Comparison of ENCODE assay signal across 10 mouse cellular contexts in genomic region chr11:33202296-33202695, GRCm38 (mm10). TPM values are rescaled to one million over a fixed set of nuclear protein-coding genes. Genes with fewer than 3 reads are reported as not detected.
DNase-seq lines count a peak whose midpoint lies in the region; ATAC-seq and TF ChIP-seq lines count a peak whose summit lies in the region.
"Had no signal": no experiment of that assay in that cellular context is flagged by ENCODE, and none has a peak within 500 bp of the region (broad histone marks: within the 10 kb centered on the region; RNA-seq: fewer than 3 reads in every experiment).

No protein-coding gene starts in this region.

- ATAC-seq in heart, embryonic 15.5 days (replicated peaks; ENCODE audit: insufficient number of reproducible peaks, insufficient read depth, low FRiP score, low read depth), result no peak
- ATAC-seq in intestine, postnatal 0 days, result no peak

- H3K9ac ChIP-seq in heart, embryonic 15.5 days, result no peak overlapping the region
- H3K9ac ChIP-seq in ES-E14 (ENCODE audit: insufficient read depth, low read depth, low read length, poor library complexity, severe bottlenecking), result no peak overlapping the region
- H3K9ac ChIP-seq in intestine, postnatal 0 days (ENCODE audit: low read depth, low read length), result no peak overlapping the region

- 0 out of 2 replicates have a peak overlapping the region, but pooled peaks have one; percentile 48 for H3K4me2 ChIP-seq in heart, embryonic 15.5 days
- H3K4me2 ChIP-seq in intestine, postnatal 0 days (replicated peaks; ENCODE audit: low read depth), result 0 out of 2 replicates have a peak overlapping the region, but pooled peaks have one; percentile 54

- no peak overlapping the region for H3K27ac ChIP-seq in heart, embryonic 15.5 days
- no peak overlapping the region for H3K27ac ChIP-seq in ES-E14 (ENCODE audit: insufficient read depth, low read depth, low read length, poor library complexity, severe bottlenecking)
- no peak overlapping the region for H3K27ac ChIP-seq in intestine, postnatal 0 days (ENCODE audit: low read depth, low read length)

- DNase-seq in heart, adult 9 months (ENCODE audit: low spot score in 2 of 2), result no peak
- no peak for DNase-seq in ES-E14 (ENCODE audit: low read depth, low spot score)
- DNase-seq in cerebellum, postnatal 36 days, result peak; percentile 69 to 77
- no peak for DNase-seq in frontal cortex, adult 2 months (ENCODE audit: extremely low spot score in 1 of 2, low spot score in 1 of 2)
- no peak for DNase-seq in ovary, postnatal 36 days (ENCODE audit: low spot score)
- DNase-seq in MN1 (ENCODE audit: low spot score), result no peak

- no peaks in the 10 kb centered on the region for H3K9me3 ChIP-seq in heart, embryonic 15.5 days (replicated peaks)
- H3K9me3 ChIP-seq in ES-E14 (ENCODE audit: control insufficient read depth, insufficient read depth, low read depth, low read length), result no peaks in the 10 kb centered on the region
- no peaks in the 10 kb centered on the region for H3K9me3 ChIP-seq in intestine, postnatal 0 days (ENCODE audit: control insufficient read depth)

- no peaks in the 10 kb centered on the region for H3K36me3 ChIP-seq in heart, embryonic 15.5 days
- no peaks in the 10 kb centered on the region for H3K36me3 ChIP-seq in ES-E14 (ENCODE audit: control insufficient read depth, insufficient read depth, low read length, poor library complexity, severe bottlenecking)
- no peaks in the 10 kb centered on the region; the same call in 1 of the 2 replicates for H3K36me3 ChIP-seq in intestine, postnatal 0 days (ENCODE audit: control insufficient read depth, insufficient read depth)

- H3K27me3 ChIP-seq in heart, embryonic 15.5 days, result peaks cover 99% of the 10 kb centered on the region
- peaks cover 97% of the 10 kb centered on the region for H3K27me3 ChIP-seq in intestine, postnatal 0 days (replicated peaks; ENCODE audit: control insufficient read depth, insufficient read depth, low read length)

- TF ChIP-seq CTCF in intestine, postnatal 0 days (IDR thresholded peaks at IDR 0.05; ENCODE audit: low read depth), result peak; percentile 39

- H3K4me1 ChIP-seq in heart, embryonic 15.5 days (replicated peaks), result peaks cover 38% of the 10 kb centered on the region
- peaks cover 0 to 11% of the 10 kb centered on the region in 2 experiments; a peak in 1 of 4 replicates for H3K4me1 ChIP-seq in ES-E14 (ENCODE audit: control insufficient read depth in 2 of 2, insufficient read depth in 2 of 2, low read length in 2 of 2, poor library complexity in 1 of 2)
- H3K4me1 ChIP-seq in intestine, postnatal 0 days (replicated peaks; ENCODE audit: control insufficient read depth, insufficient read depth, low read length), result peaks cover 5% of the 10 kb centered on the region; the same call in 1 of the 2 replicates

- in situ Hi-C loops in ES-E14 (cut with MboI; ENCODE audit: low sequenced_read_pairs in 2 of 2, unreplicated experiment in 2 of 2), result no loop called here

- 0 out of 2 replicates have a peak overlapping the region, but pooled peaks have one; percentile 9 for H3K4me3 ChIP-seq in heart, embryonic 15.5 days
- H3K4me3 ChIP-seq in ES-E14 (ENCODE audit: insufficient read depth in 1 of 2, low read depth in 1 of 2, low read length in 2 of 2, poor library complexity in 1 of 2, severe bottlenecking in 1 of 2), result peak overlapping the region; percentile 55 to 66; a peak in 3 of 4 replicates
- peak overlapping the region; percentile 29; the same call in 1 of the 2 replicates for H3K4me3 ChIP-seq in intestine, postnatal 0 days (ENCODE audit: low read depth, low read length)

- WGBS in heart, embryonic 15.5 days, result 2% methylated on average over 37 of the region's 37 CpGs
- WGBS in intestine, postnatal 0 days, result 2% methylated on average over 37 of the region's 37 CpGs

TF ChIP-seq in ES-E14, 5 proteins besides CTCF, POLR2A, EP300 and RAD21:
- TF ChIP-seq ZC3H11A (IDR thresholded peaks at IDR 0.05; ENCODE audit: borderline replicate concordance, low read depth, low read length) (no peak), CHD2 (IDR thresholded peaks at IDR 0.05; ENCODE audit: low read depth, low read length) (no peak), ZNF384 (IDR thresholded peaks at IDR 0.05; ENCODE audit: low read depth, low read length) (no peak), HCFC1 (IDR thresholded peaks at IDR 0.05; ENCODE audit: borderline replicate concordance, insufficient read depth, low read length) (no peak), MAFK (IDR thresholded peaks at IDR 0.05; ENCODE audit: insufficient read depth, low read depth, low read length) (no peak)

RNA-seq across cellular contexts. Expression of gene Tlx3, which starts 1.1 kb away (rescaled TPM):
- polyA plus RNA-seq in heart, embryonic 15.5 days (2015; fragmentation: Nextera tagmentation; extraction: Ambion mirVana), result 0.08 and 0.27 TPM in 2 replicates
- total RNA-seq in ES-E14 (2012; rRNA removed), result 0.48 and 0.54 TPM in 2 replicates
- not detected in 2 replicates for polyA plus RNA-seq in intestine, postnatal 0 days (2015; fragmentation: Nextera tagmentation; extraction: Ambion mirVana)
- not detected in 2 replicates for polyA plus RNA-seq in frontal cortex, adult 2 months (2012; rRNA removed)
- polyA plus RNA-seq: cortical plate, adult 2 months; thymus, postnatal 0 days had no signal

RNA-seq across cellular contexts. Expression of gene Npm1, which starts 39.3 kb away (rescaled TPM):
- 392 and 425 TPM in 2 replicates for polyA plus RNA-seq in heart, embryonic 15.5 days (2015; fragmentation: Nextera tagmentation; extraction: Ambion mirVana)
- 1,823 and 2,502 TPM in 2 replicates for total RNA-seq in ES-E14 (2012; rRNA removed)
- 296 and 303 TPM in 2 replicates for polyA plus RNA-seq in intestine, postnatal 0 days (2015; fragmentation: Nextera tagmentation; extraction: Ambion mirVana)
- 229 and 238 TPM in 2 replicates for polyA plus RNA-seq in frontal cortex, adult 2 months (2012; rRNA removed)

RNA-seq across cellular contexts. Expression of gene Fgf18, which starts 55.1 kb away (rescaled TPM):
- polyA plus RNA-seq in heart, embryonic 15.5 days (2015; fragmentation: Nextera tagmentation; extraction: Ambion mirVana), result 9.1 and 9.5 TPM in 2 replicates
- 1.6 and 4.8 TPM in 2 replicates for total RNA-seq in ES-E14 (2012; rRNA removed)
- 1.1 TPM in 2 replicates for polyA plus RNA-seq in intestine, postnatal 0 days (2015; fragmentation: Nextera tagmentation; extraction: Ambion mirVana)
- polyA plus RNA-seq in frontal cortex, adult 2 months (2012; rRNA removed), result 0.82 and 0.94 TPM in 2 replicates

Comparison
In these comparisons a context has a peak if more than half of its experiments do, and no peak if none do; other contexts are left out.
1. H3K4me3 ChIP-seq: peak in every context shown above with its lines; median percentile 60 in ES-E14; 29 in intestine, postnatal 0 days; 9 in heart, embryonic 15.5 days.
2. DNase-seq: peak in cerebellum, postnatal 36 days (2 of 2); none in heart, adult 9 months (0 of 2), ES-E14 (single experiment), frontal cortex, adult 2 months (0 of 2), ovary, postnatal 36 days (single experiment) and MN1 (single experiment).